Mouse (Mus musculus): Measurements from ENCODE around the gene Katnal1. TPM values are rescaled to one million over a fixed set of nuclear protein-coding genes. Genes with fewer than 3 reads are reported as not detected.

Katnal1 gene
- 2.7 TPM for total RNA-seq (2023)

GRCm38 (mm10) chr5:148929116-148929449, at the start of gene Katnal1:
Katnal1 (minus strand) TSS chr5:148929320.

Other genes starting within 250 kb of the Katnal1 start
- 3.3 TPM for gene Gm42791, start 65.8 kb upstream of the Katnal1 start, total RNA-seq (2023)